Mouse (Mus musculus): ENCODE results near the gene Dgkh. TPM values are rescaled to one million over a fixed set of nuclear protein-coding genes. Genes with fewer than 3 reads are reported as not detected.

The Dgkh gene
- polyA plus RNA-seq (2014; fragmentation: Nextera tagmentation; extraction: Ambion mirVana) = 0.87 and 1.3 TPM in 2 replicates

- 1% methylated on average over 49 of the region's 71 CpGs for WGBS
- Histone ChIP-seq H3K9ac (ENCODE audit: low read length) (peak within 1 kb of the TSS; percentile 82), H3K27ac (replicated peaks; ENCODE audit: low read depth, low read length) (no peak within 1 kb of the TSS)
These were observed at the start of gene Dgkh for GRCm38 (mm10) chr14:78732617-78733312. TSS of gene Dgkh (minus strand) at chr14:78732776.

GRCm38 (mm10) chr14:78777215-78777614 lies 44.6 kb upstream of the Dgkh start:
- Histone ChIP-seq H3K4me3 (ENCODE audit: low read depth, low read length) (no peak overlapping the region), H3K9me3 (ENCODE audit: control insufficient read depth, low read length) (no peaks in the 10 kb centered on the region), H3K4me2 (ENCODE audit: low read depth, severe bottlenecking) (no peak overlapping the region), H3K4me1 (ENCODE audit: control insufficient read depth, insufficient read depth, low read length) (no peaks in the 10 kb centered on the region), H3K27ac (replicated peaks; ENCODE audit: low read depth, low read length) (no peak overlapping the region), H3K9ac (ENCODE audit: low read length) (no peak overlapping the region), H3K36me3 (ENCODE audit: control insufficient read depth, insufficient read depth, low read length) (no peaks in the 10 kb centered on the region), H3K27me3 (ENCODE audit: control insufficient read depth, insufficient read depth, low read length) (no peaks in the 10 kb centered on the region)
- DNase-seq (ENCODE audit: low spot score) = no peak
- 74% methylated on average over 18 of the region's 18 CpGs for WGBS
- no peak for ATAC-seq (ENCODE audit: insufficient number of reproducible peaks, low FRiP score, low TSS enrichment, low read depth)

More at GRCm38 (mm10) chr14:78732617-78733312, at the start of gene Dgkh:
- no peaks in the 10 kb centered on the region for H3K4me1 ChIP-seq (ENCODE audit: control insufficient read depth, insufficient read depth, low read length)
- H3K36me3 ChIP-seq (ENCODE audit: control insufficient read depth, insufficient read depth, low read length) = no peaks in the 10 kb centered on the region
- DNase-seq (ENCODE audit: low spot score) = peak; percentile 85
- H3K27me3 ChIP-seq (ENCODE audit: control insufficient read depth, insufficient read depth, low read length) = peaks cover 17% of the 10 kb centered on the region; the same call in 1 of the 2 replicates
- peak within 1 kb of the TSS; percentile 95 for H3K4me2 ChIP-seq (ENCODE audit: low read depth, severe bottlenecking)
- H3K9me3 ChIP-seq (ENCODE audit: control insufficient read depth, low read length) = no peaks in the 10 kb centered on the region
- peak within 1 kb of the TSS; percentile 67 for H3K4me3 ChIP-seq (ENCODE audit: low read depth, low read length)
- ATAC-seq (ENCODE audit: insufficient number of reproducible peaks, low FRiP score, low TSS enrichment, low read depth) = peak; percentile 83

GRCm38 (mm10) chr14:78776659-78777058 lies 44.1 kb upstream of the Dgkh start:
- Histone ChIP-seq H3K4me3 (ENCODE audit: low read depth, low read length) (no peak overlapping the region), H3K36me3 (ENCODE audit: control insufficient read depth, insufficient read depth, low read length) (no peaks in the 10 kb centered on the region), H3K4me1 (ENCODE audit: control insufficient read depth, insufficient read depth, low read length) (no peaks in the 10 kb centered on the region), H3K27ac (replicated peaks; ENCODE audit: low read depth, low read length) (no peak overlapping the region), H3K9me3 (ENCODE audit: control insufficient read depth, low read length) (no peaks in the 10 kb centered on the region), H3K4me2 (ENCODE audit: low read depth, severe bottlenecking) (no peak overlapping the region), H3K27me3 (ENCODE audit: control insufficient read depth, insufficient read depth, low read length) (no peaks in the 10 kb centered on the region), H3K9ac (ENCODE audit: low read length) (no peak overlapping the region)
- ATAC-seq (ENCODE audit: insufficient number of reproducible peaks, low FRiP score, low TSS enrichment, low read depth) (no peak), DNase-seq (ENCODE audit: low spot score) (no peak)
- 12% methylated on average over 8 of the region's 8 CpGs for WGBS

- H3K4me1 ChIP-seq (ENCODE audit: control insufficient read depth, insufficient read depth, low read length) = no peaks in the 10 kb centered on the region
- no peak overlapping the region for H3K4me3 ChIP-seq (ENCODE audit: low read depth, low read length)
- ATAC-seq (ENCODE audit: insufficient number of reproducible peaks, low FRiP score, low TSS enrichment, low read depth) (no peak), DNase-seq (ENCODE audit: low spot score) (no peak)
- H3K36me3 ChIP-seq (ENCODE audit: control insufficient read depth, insufficient read depth, low read length) = no peaks in the 10 kb centered on the region
- H3K4me2 ChIP-seq (ENCODE audit: low read depth, severe bottlenecking) = no peak overlapping the region
- no peaks in the 10 kb centered on the region for H3K27me3 ChIP-seq (ENCODE audit: control insufficient read depth, insufficient read depth, low read length)
- WGBS = 64% methylated on average over 14 of the region's 14 CpGs
- H3K9me3 ChIP-seq (ENCODE audit: control insufficient read depth, low read length) = no peaks in the 10 kb centered on the region
- no peak overlapping the region for H3K9ac ChIP-seq (ENCODE audit: low read length)
- H3K27ac ChIP-seq (replicated peaks; ENCODE audit: low read depth, low read length) = no peak overlapping the region
These were observed 43.1 kb upstream of the Dgkh start for GRCm38 (mm10) chr14:78775699-78776098.

- Histone ChIP-seq H3K4me1 (ENCODE audit: control insufficient read depth, insufficient read depth, low read length) (no peaks in the 10 kb centered on the region), H3K36me3 (ENCODE audit: control insufficient read depth, insufficient read depth, low read length) (no peaks in the 10 kb centered on the region), H3K9ac (ENCODE audit: low read length) (no peak overlapping the region), H3K4me3 (ENCODE audit: low read depth, low read length) (no peak overlapping the region), H3K9me3 (ENCODE audit: control insufficient read depth, low read length) (no peaks in the 10 kb centered on the region), H3K27ac (replicated peaks; ENCODE audit: low read depth, low read length) (no peak overlapping the region), H3K27me3 (ENCODE audit: control insufficient read depth, insufficient read depth, low read length) (no peaks in the 10 kb centered on the region), H3K4me2 (ENCODE audit: low read depth, severe bottlenecking) (no peak overlapping the region)
- DNase-seq (ENCODE audit: low spot score) (no peak), ATAC-seq (ENCODE audit: insufficient number of reproducible peaks, low FRiP score, low TSS enrichment, low read depth) (no peak)
- 52% methylated on average over 6 of the region's 6 CpGs for WGBS
These were observed 42.6 kb upstream of the Dgkh start for GRCm38 (mm10) chr14:78775226-78775625.

- no peak overlapping the region for H3K9ac ChIP-seq (ENCODE audit: low read length)
- 60% methylated on average over 3 of the region's 3 CpGs for WGBS
These were observed 37.9 kb upstream of the Dgkh start for GRCm38 (mm10) chr14:78770457-78770856.

GRCm38 (mm10) chr14:78761064-78761463 lies 28.5 kb upstream of the Dgkh start:
- DNase-seq (ENCODE audit: low spot score) (no peak), ATAC-seq (ENCODE audit: insufficient number of reproducible peaks, low FRiP score, low TSS enrichment, low read depth) (no peak)
- Histone ChIP-seq H3K9me3 (ENCODE audit: control insufficient read depth, low read length) (no peaks in the 10 kb centered on the region), H3K9ac (ENCODE audit: low read length) (no peak overlapping the region), H3K27me3 (ENCODE audit: control insufficient read depth, insufficient read depth, low read length) (no peaks in the 10 kb centered on the region), H3K4me2 (ENCODE audit: low read depth, severe bottlenecking) (no peak overlapping the region), H3K4me1 (ENCODE audit: control insufficient read depth, insufficient read depth, low read length) (no peaks in the 10 kb centered on the region), H3K27ac (replicated peaks; ENCODE audit: low read depth, low read length) (no peak overlapping the region), H3K36me3 (ENCODE audit: control insufficient read depth, insufficient read depth, low read length) (no peaks in the 10 kb centered on the region), H3K4me3 (ENCODE audit: low read depth, low read length) (no peak overlapping the region)
- WGBS = 90% methylated on average over 2 of the region's 2 CpGs

More at GRCm38 (mm10) chr14:78770457-78770856, 37.9 kb upstream of the Dgkh start:
- no peak for ATAC-seq (ENCODE audit: insufficient number of reproducible peaks, low FRiP score, low TSS enrichment, low read depth)
- no peaks in the 10 kb centered on the region for H3K9me3 ChIP-seq (ENCODE audit: control insufficient read depth, low read length)
- H3K4me1 ChIP-seq (ENCODE audit: control insufficient read depth, insufficient read depth, low read length) = no peaks in the 10 kb centered on the region
- no peaks in the 10 kb centered on the region for H3K27me3 ChIP-seq (ENCODE audit: control insufficient read depth, insufficient read depth, low read length)
- H3K36me3 ChIP-seq (ENCODE audit: control insufficient read depth, insufficient read depth, low read length) = no peaks in the 10 kb centered on the region
- H3K4me2 ChIP-seq (ENCODE audit: low read depth, severe bottlenecking) = no peak overlapping the region
- H3K4me3 ChIP-seq (ENCODE audit: low read depth, low read length) = no peak overlapping the region
- no peak for DNase-seq (ENCODE audit: low spot score)
- no peak overlapping the region for H3K27ac ChIP-seq (replicated peaks; ENCODE audit: low read depth, low read length)

- Histone ChIP-seq H3K36me3 (ENCODE audit: control insufficient read depth, insufficient read depth, low read length) (no peaks in the 10 kb centered on the region), H3K4me3 (ENCODE audit: low read depth, low read length) (no peak overlapping the region), H3K9me3 (ENCODE audit: control insufficient read depth, low read length) (no peaks in the 10 kb centered on the region), H3K4me2 (ENCODE audit: low read depth, severe bottlenecking) (no peak overlapping the region), H3K4me1 (ENCODE audit: control insufficient read depth, insufficient read depth, low read length) (no peaks in the 10 kb centered on the region), H3K27me3 (ENCODE audit: control insufficient read depth, insufficient read depth, low read length) (no peaks in the 10 kb centered on the region), H3K27ac (replicated peaks; ENCODE audit: low read depth, low read length) (no peak overlapping the region), H3K9ac (ENCODE audit: low read length) (no peak overlapping the region)
- ATAC-seq (ENCODE audit: insufficient number of reproducible peaks, low FRiP score, low TSS enrichment, low read depth) = no peak
- 86% methylated on average over 3 of the region's 3 CpGs for WGBS
- no peak for DNase-seq (ENCODE audit: low spot score)
These were observed 26.9 kb upstream of the Dgkh start for GRCm38 (mm10) chr14:78759491-78759890.

- Histone ChIP-seq H3K36me3 (ENCODE audit: control insufficient read depth, insufficient read depth, low read length) (no peaks in the 10 kb centered on the region), H3K9me3 (ENCODE audit: control insufficient read depth, low read length) (no peaks in the 10 kb centered on the region), H3K4me3 (ENCODE audit: low read depth, low read length) (no peak overlapping the region), H3K4me2 (ENCODE audit: low read depth, severe bottlenecking) (no peak overlapping the region), H3K9ac (ENCODE audit: low read length) (no peak overlapping the region), H3K27ac (replicated peaks; ENCODE audit: low read depth, low read length) (no peak overlapping the region), H3K4me1 (ENCODE audit: control insufficient read depth, insufficient read depth, low read length) (no peaks in the 10 kb centered on the region), H3K27me3 (ENCODE audit: control insufficient read depth, insufficient read depth, low read length) (no peaks in the 10 kb centered on the region)
- 89% methylated on average over 1 of the region's 1 CpGs for WGBS
- ATAC-seq (ENCODE audit: insufficient number of reproducible peaks, low FRiP score, low TSS enrichment, low read depth) = no peak
- no peak for DNase-seq (ENCODE audit: low spot score)
These were observed 22.7 kb upstream of the Dgkh start for GRCm38 (mm10) chr14:78755316-78755715.

Measured in limb, embryonic 11.5 days (tissue).